Mouse (Mus musculus) layer of hippocampus, adult 8-10 months (tissue): ENCODE results near the gene Tex35. TPM values are rescaled to one million over a fixed set of nuclear protein-coding genes. Genes with fewer than 3 reads are reported as not detected.

ENCODE experiments used
- DNase-seq, 2 experiments: peaks; one replicate each; pipeline ENCODE4 v3.0.0; 2022; ENCODE audit warnings: low spot score in 2 of 2
- total RNA-seq, 4 experiments: library from RNA; stranded (reverse); gene quantifications; 2 replicates each; pipeline ENCODE4 v1.2.4; 2022

Gene Tex35
- under 1 TPM in 1 of 4 experiments, not detected in 3; 0.65 TPM for total RNA-seq

DNA sequence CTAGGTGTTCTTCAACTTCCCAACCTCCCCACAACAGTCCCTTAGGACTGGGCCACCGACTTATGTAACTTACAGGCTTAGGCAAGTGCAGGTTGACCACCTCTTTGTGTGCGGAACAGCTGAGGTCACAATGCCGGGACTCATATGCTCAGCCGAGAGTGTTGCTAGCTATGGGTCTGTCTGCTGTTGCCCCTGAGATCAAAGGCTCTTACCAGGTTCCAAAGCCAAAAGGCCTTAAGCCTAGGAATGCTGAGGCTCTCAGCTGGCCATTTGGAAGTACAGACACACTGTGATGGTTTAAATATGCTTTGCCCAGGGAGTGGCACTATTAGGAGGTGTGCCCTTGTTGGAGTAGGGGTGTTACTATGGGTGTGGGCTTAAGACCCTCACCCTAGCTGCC, at the start of gene Tex35:
Tex35 (minus strand) TSS at position 101 of the 400 bp plus-strand sequence.
- DNase-seq = no peak

DNA sequence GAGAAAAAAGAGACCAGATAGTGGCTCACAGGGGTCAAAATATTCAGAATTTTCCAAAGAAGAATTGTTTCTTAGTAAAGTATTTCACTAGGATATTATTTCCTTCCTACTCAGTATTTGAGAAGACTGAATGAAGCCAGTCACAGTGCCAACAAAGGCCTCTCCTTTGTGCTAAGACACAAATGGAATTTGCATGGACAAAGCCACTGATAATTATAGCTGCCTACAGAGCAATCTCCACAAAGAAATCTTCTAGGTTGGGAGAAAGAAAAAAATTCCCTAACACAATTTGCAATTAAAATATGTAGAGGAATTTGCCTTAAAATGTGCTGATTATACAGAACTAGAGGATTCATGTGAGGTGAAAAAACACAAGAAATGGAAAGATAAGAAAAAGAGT, 45.3 kb upstream of the Tex35 start:
- DNase-seq = no peak

DNA sequence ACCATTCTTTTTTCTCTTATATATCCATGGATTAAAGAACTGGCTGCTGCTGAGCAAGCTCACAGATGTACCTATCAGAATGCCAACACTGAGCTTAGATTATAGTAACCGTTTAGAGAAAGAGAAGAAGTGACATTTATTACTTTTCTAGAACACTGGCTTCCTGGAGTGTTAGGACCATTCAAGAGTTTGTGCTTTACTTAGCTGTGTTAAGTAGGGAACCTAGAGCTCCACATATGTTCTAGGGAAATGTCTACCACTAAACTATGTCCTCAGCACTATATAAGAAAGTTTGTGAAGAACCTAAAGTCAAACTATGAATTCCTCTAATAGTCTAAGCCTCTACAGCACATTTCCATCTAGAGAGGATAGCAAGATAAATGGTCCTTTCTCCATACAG, 41.6 kb upstream of the Tex35 start:
- DNase-seq = no peak

DNA sequence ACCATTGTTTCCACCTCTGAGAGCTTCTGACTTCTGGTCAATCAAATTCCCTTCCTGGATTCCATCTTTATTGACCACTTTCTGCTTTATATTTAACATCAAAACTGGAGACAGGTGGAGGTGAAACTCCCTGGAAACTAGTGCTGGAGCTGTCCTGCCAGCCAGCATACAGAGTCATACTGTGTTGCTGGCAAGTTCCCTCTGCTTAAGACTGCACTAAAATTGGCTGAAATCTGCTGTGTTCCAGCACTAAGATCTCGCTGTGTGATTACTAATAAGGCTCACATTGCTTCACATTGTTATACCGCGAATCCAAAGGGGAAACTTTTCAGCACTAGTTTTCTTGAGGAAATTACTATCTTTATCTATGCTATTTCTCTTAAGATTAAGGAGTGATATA, 36.1 kb upstream of the Tex35 start:
- no peak for DNase-seq

DNA sequence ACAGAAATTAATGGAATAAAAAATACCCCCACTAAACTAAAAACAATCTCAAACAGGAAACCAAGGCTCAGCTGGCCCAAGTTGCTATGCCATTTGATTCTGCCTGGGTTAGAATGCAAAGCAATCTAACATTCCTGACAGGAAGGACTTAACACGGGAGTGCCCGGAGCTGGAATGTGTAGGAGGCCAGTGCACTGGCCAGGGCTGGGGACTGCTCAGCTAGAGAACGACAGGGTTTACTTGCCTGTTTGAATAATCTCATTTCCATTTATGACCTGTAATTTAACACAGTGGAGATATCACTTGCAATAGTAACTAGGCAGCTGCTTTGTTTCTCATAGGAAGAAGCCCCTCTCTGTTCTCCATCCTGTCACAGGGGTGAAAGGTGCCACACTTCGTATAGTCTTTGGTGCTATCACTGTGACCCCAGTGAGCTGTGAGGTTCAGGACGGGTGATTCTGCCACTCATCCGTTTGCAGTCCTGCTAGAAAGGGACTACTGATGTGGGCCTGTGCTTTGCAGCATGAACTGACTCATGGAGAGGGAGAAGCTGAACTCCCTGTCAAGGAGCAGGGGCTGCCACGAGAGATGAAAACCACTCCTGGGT, 34.9 kb upstream of the Tex35 start:
- DNase-seq = no peak

DNA sequence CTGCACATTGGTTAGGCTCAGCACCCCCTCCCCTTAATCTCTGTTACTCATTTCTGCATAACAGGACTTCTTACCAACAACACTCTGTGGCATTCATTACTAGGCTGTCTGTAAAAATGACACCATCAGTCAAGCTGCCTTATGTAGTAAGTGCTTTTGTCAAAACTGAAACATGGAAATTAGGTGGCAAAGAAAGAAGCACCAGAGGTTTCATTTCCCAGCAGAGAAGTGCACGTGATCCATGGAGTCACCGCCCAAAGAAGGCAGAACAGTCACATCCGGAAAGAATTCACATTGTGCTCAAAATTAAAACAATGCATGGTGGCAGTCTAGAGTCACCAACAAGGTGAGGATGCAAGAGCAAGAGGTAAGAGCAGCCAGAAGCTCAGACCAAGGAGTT, 32.5 kb upstream of the Tex35 start:
- no peak for DNase-seq

DNA sequence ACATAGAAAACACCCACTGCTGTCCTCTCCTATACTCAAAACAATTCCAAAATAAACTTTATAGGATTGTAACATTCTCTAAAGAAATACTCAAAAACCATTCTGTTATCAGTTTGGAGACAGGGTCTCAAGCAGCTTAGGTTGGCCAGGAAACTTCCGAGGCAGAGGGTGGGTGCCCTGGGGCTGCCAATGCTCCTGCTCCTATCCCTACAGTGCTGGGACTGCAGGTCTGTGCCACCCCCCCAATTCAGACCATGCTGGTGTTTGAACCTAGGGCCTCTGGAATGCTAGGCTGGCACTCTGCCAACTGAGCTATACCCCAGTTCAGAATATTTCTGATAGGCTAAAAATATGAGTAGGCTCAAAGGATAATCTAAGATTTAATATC, 29.4 kb upstream of the Tex35 start:
- no peak for DNase-seq

DNA sequence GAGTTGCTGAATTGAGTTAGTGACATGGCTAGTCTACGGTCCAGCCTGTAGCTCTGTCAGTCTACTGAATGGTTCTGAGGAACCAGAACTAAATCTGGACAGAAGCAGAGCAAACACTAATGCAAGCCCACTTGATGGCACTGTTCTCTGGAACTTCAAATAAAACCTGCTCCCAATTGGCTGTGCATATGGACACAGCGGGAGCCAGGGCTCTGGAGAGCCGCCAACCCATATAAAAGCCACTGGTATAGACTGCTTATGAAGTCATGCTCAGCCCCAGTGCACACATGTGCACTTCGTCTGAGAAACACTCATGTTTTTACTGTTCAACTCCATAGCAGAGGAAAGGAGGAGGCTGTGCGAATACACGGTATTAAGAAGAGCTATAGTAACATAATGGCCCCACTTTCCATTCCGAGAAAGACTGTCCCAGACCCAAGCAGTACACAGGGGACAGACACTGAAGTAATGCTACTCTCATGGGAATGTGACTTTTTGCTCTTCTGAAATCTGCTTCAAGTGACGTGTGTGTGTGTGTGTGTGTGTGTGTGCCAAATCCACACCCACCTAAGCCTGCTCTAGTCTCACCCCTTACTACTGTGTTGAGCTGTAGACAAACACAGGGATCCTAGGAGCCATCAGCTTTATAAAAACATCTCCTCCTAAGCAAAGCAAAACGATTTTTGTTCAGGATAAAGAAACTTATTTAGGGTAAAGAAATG, 28.8 kb upstream of the Tex35 start:
- peak; percentile 29 to 48 for DNase-seq

DNA sequence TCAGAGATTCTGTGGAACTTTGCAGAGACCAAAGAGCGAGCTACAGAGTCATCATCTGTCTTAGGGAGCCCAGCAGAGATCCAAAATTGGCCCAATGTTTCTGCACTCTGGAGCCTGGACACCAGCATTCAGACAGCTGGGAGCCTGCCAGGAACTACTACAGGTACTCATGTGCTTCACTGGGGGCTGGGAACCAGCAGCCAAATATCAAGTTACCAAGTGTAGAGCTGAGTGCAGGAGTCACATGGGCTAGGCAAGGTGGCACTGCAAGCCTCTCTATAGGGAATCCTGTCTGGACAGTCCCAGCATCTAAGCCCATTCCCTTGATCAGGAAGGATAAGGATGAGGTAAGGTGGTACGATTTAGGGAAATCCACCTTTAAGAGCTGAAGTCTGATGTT, 19.7 kb upstream of the Tex35 start:
- no peak for DNase-seq

DNA sequence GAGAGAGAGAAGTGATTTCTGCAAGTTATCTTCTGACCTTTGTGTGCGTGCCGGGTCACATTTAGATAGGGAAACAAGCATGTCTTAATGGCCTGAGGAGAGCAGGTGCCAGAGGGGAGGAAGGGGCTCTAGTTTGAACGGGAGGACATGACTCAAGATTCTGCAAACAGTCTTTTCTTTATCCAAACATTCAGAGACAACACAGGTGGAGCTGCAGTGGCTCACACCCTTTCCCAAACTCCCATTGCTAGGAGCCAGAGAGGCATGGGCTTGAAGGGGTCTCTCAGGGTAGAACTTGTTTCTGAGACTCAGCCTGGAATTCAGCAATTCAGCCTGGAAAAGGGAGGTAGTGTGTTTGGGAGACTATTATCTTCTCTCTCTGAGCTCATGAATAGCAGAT, 15.4 kb upstream of the Tex35 start:
- DNase-seq = no peak

DNA sequence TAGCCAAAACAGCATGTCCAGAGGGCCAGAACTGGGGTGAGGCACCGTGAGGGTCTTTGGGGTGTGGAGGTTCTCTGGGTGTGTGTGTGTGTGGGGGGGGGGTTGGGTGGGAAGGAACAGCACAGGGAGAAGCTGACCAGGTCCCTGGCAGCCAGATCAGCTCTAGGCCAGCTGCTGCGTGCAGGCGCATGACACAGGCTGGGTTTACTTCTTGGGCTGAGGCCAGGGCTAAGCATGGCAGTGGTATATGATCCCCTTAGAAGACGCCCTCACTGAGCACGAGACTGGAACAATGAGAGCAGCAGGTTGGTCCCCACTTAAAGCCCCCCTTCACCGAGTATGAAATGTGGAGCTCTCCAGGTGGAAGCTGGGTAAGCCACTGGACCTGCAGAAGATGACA, 10.7 kb upstream of the Tex35 start:
- DNase-seq = no peak

DNA sequence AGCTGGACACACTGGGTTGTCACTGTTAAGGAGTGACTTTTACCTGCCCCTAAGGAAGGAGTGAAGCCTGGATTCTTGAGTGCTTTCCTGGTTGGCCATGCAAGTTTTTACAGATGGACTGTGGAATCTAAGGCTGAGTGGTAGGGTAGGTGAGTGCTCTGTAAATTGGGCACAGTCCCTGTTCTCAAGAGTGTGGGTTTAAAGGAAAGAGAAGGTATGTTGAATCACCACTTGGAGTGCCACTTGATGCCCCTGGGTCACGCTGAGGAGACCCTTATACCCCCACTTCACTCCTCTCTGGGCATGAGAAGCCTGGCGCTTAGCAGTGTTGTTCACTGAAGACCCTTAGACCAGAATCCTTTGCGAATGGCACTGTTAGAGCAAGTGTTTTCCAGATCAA, 9.0 kb upstream of the Tex35 start:
- no peak for DNase-seq

DNA sequence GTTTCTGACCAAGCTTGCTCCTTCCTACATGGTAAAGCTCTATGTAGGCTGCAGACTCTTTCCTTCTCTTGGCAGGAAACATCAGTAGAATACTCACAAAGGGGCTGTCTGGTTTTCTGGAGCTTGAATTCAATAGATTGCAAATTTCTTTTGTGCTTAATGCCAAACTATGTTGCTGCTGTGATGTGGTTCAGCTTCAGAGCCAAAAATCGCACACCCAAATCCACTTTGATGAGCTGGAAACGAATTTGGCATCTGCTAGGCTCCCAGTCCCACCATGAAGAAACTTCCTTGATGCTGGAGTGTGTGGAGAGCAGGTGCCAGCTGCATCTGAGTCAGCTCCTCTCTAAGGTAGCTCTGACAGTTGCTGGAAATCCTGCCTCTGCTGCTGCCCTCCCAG, 6.0 kb upstream of the Tex35 start:
- no peak for DNase-seq

DNA sequence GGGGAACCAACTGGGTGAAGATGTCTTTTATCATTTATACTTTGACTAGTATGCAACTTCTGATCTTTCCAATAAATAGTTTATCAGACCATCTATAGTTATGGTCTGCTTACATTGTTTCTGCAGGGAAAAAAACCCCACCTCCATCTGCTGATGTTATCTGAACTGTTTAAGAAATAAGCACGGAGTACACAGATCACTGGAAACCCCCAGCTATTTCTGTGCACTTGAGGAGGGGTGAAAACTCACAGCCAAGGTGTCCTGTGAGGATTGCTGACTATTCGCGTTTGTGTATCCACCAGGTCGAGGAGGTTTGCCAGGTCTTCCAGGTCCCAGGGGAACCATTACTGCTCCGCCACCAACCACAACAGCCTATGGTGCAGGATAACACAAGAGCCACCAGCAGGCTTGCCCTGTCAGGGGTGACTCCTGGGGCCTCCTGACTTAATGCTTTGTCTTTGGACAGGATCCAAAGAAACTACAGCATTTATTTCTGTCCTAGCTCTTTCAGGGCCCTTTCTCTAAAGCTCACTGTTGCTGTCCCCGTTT, 1.9 kb upstream of the Tex35 start:
- no peak for DNase-seq

DNA sequence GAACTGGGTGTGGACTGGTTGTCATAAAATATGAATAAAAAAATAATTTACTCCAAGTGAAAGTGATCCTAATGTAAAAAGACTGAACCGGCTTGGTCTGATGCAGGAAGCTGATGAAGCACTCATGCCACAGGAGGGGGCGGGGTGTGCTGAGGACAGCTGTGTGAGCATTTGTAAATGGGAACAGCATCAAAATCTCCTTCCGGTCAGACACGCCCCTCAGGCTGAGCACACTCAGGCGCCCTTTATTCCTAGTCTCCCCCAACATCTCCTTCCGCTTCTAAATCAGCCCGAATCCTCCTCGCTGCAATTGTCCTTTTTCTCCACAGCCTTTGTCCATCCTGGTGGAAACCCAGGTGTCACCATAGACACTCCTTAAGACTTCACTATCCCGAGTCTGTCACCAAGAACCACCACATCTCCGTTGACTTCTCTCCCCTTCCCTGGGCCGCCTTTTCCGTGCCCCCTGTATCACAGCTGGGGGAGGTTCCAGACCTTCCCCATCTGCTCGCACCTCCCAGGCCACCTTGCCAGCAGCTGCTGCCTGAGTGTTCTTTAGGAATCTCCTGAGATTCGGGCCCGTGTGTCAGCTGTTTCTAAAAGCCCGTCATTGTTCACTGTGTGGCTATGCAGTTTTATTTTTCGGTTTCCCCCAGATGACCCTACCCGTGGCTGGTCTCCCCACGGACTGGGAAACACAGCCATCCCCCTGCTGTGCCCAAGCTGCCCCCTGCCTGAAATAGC, 7.2 kb downstream of the Tex35 start:
- DNase-seq = no peak

DNA sequence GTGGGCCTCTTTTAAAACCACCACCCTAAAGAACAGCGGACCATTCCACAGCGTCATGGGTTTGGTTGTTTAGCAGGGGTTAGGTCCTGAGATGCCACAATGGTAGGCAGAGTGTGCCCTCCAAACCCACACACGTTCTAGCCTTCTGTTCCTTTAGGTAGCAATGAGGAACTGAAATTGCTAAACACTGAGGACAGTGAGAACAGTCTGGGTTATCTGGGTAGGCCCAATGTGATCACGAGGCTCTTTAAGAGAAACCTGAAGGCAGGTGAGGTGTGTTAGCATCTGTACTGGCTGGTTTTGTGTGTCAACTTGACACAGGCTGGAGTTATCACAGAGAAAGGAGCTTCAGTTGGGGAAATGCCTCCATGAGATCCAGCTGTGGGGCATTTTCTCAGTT, 12.9 kb downstream of the Tex35 start:
- no peak for DNase-seq

DNA sequence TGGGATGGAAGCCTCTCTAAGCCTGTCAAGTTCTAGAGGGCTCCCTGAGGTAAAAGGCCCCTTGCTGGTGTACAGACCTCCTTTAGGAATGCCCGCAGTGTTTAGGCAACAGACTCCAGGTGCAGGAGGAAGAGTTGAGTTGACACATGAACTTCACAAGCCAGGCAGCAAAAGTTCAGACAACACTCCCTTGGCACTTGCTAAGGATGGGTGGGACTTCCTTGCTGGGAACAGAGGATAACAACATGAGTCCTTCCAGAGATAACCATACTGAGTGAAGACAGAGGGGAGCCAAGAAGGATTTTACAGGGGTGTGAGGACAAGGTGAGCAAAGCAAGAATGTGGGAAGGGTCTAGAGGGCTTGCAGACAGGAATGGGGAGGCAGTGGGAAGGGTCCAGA, 15.9 kb downstream of the Tex35 start:
- DNase-seq = no peak

DNA sequence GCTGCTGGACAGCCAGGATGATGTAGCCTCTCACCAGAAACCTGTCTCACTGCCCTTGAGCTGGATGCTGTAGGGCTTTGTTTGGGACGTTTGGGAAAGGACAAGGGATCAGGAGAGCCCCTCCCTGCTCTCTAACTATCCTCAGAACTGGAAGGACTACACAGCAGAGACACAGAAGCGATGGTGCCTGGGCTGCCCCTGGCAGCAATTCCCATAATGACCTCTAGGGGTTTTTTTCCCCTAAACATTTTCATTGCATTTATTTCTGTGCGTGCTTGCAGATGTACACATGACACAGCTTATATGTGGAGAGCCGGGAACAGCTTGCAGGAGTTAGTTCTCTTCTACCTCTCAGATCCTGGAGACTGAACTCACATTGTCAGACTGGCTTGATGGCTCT, 16.3 kb downstream of the Tex35 start:
- DNase-seq = no peak

DNA sequence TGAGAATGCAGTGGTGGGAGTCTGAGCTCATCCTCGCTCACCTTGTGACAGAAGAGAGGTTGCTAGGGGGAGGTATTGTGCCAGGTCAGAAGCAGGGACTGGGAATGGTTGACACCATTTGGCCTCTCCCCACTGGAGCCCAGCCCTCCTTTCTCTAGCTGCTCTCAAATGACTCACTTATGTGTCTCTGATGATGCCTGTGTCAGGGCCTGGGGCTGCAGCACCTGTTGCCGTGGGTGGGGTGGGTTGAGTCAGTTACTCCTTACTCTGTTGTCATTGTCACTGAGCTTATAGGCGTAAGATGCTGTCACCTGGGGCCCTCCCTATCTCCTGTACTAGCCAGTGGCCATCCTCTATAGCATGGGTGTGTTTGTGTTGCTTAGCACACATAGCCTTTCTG, 17.6 kb downstream of the Tex35 start:
- no peak for DNase-seq

DNA sequence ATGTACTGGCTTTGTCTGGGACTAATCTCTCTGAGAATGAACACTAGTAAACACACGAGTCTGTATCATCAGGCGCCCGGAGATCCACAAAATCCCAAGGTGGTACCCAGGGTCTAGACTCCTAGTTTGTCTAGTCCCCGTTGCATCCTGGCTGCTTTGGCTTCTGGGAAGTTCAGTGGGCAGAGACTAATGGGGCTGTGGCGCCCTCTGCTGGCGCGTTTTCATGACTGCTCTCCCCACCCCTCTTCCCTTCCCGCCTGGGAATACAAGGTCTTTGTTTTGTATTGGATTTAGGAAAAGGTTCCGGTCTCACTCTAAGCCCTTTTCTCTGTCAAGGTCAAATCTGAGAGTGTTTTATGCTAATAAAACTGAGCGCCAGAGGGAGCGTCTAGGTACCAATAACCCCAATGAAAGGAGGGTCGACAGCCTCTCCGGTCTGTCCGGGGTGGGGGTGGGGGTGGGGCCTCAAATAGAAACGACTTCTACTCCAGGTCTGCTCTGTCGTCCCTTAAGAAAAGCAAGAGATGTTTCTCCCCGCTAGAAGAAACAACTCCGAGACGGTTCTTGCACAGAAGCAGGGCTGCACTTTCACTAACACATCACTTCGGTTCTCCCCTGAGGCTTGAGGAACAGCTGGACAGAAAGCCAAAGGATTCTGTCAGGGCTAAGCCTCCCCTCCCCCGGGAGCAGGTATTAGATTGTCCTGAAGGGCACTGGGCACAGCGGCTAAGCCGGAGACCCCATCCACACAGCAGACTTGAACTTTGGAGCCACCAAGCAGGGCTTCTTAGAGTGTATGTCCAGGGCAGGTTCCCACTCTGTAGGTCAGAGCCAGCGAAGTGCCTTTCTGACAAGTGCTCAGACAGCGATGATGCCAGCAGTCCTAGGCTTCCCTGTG, 22.1 kb downstream of the Tex35 start:
- peak; percentile 22 to 62 for DNase-seq

DNA sequence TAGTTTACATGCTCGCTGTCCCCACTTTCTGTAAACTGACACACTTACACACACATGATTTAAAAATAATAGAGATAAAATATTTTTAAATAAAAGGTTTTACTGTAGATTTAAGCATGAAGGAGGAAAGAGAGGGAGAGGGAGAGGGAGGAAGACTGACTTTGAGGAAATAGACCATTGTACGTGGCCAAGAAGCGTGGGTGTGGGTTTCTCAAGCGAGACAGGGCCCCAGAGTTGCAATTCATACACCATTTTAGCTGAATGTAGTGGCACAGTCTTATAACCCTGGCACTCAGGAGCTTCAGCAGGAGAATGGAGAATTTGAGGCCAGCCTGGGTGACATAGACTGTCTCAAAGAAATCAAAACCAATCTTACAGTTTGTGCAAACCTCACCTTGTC, 25.5 kb downstream of the Tex35 start:
- no peak for DNase-seq
